Mouse (Mus musculus) layer of hippocampus, adult 8-10 months (tissue): ENCODE measurements around the gene Cwc15. TPM values are rescaled to one million over a fixed set of nuclear protein-coding genes. Genes with fewer than 3 reads are reported as not detected.

Experiments
- DNase-seq, 2 experiments: peaks; one replicate each; pipeline ENCODE4 v3.0.0; 2022; ENCODE audit warnings: low spot score in 2 of 2
- total RNA-seq, 4 experiments: library from RNA; stranded (reverse); gene quantifications; 2 replicates each; pipeline ENCODE4 v1.2.4; 2022

Cwc15 gene
- total RNA-seq, 4 experiments from 2014 or later, result 83.2 to 96.0 (median 88.5) TPM

DNA sequence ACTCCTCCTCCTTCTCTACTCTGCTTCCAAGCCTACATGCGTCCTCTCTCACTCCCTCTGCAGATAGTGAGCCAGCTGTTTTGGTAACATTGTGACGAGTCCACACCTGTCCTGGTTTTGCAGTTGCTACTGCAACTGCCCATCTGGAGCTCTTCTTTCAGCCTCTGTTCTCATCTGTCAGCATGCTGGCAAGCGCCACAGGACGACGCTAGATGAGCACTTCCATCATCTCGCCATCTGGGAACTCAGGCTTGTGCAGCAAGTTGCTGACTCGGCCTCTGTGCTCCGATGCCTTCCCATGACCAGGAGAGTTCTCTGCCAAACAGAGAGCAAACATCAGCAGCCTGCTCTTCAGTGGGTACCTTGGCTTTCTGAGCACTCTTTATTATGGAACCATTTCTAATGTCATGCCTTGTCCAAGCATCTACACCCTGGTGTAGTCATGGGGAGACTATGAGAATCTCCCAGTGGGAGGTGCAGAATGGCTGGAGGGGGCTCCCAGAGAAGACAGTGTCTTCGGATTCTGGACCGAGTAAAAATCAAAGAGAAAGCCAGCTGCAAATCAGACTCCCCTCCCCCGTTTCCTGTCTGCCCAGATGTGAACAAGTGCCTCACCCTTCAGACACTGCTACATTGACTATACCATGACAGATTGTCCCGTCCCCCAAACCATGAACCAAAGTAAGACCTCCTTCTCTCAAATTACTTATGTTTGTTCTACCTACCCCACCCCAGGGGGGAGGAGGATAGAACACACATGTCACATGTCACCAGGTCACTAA, 47.4 kb downstream of the Cwc15 start:
- no peak for DNase-seq

- DNase-seq, result no peak
Measured at GRCm38 (mm10) chr9:14548366-14548761, 47.9 kb downstream of the Cwc15 start.

DNA sequence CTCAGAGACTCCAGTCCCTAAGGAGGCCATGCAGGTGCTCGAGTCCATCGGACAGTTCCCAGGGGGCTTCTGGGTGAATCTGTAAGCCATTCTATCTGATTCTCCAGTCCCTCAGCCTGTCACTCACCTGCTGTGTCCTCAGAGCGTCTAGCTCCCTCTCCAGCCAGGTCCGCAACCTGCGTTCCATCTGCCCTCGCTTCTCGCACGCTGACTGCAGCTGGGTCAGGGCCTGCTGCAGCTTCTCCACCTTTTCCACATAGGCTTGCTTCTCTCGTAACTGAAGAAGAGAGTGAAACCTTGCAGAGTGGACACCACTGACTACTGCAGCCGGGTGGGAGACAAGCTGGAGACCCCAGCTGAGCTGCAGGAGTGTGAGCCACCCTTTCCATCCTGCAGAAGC, 57.9 kb downstream of the Cwc15 start:
- DNase-seq, result no peak

GRCm38 (mm10) chr9:14559430-14559829, 59.0 kb downstream of the Cwc15 start:
- DNase-seq, result peak; percentile 16 to 37

DNA sequence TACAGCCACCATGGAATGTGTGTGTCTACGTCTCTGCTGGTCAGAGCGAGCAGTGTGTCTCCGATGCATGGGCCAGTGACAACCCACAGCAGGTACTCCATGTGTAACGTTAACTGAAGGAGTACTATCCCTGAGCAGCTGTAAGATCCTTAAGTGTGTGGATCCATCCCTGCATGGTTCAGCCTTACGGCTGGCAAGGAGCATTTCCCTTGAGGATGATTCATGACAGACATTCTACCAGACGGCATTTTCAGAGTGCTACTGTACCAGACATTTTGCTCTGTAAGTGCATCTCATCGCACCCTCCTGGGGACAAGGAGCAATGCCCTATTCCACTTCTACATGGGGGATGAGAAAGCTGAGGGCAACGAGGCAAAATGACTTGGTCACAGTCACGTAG, 59.6 kb downstream of the Cwc15 start:
- peak in 1 of 2 experiments; percentile 6 for DNase-seq

Other genes with a start within 250 kb of the Cwc15 start
- gene Sesn3, start 225.6 kb upstream of the Cwc15 start, total RNA-seq, result 10 to 100 TPM; 57.5 to 84.9 (median 73.2) TPM
- 10 to 100 TPM; 72.9 to 94.9 (median 82.4) TPM for gene Endod1, start 119.1 kb upstream of the Cwc15 start, total RNA-seq
- gene Kdm4d, start 135 bp upstream of the Cwc15 start, total RNA-seq, result 1 to 10 TPM; 1.3 to 2.1 (median 1.7) TPM
- 10 to 100 TPM; 15.0 to 18.9 (median 17.4) TPM for gene Amotl1, start 144.4 kb downstream of the Cwc15 start, total RNA-seq
- gene Piwil4, start 240.1 kb downstream of the Cwc15 start, total RNA-seq, result not detected